Mouse (Mus musculus) kidney, embryonic 14.5 days (tissue): ENCODE measurements around the gene Axl. TPM values are rescaled to one million over a fixed set of nuclear protein-coding genes. Genes with fewer than 3 reads are reported as not detected.
"Not testable (repeated sequence)": the region's sequence is repeated elsewhere in the genome, so short reads cannot be mapped to it uniquely, and the experiment has no call there.

Source experiments
- ATAC-seq: fragments of 200-750 bp; cut with Nextera tagmentation; 2 replicates; pipeline ENCODE4 v1.8.0; 2017; ENCODE audit warnings: moderate number of reproducible peaks, mild to moderate bottlenecking, moderate TSS enrichment, moderate library complexity; ENCODE audit not compliant: low FRiP score, low TSS enrichment
- H3K27ac ChIP-seq: fragments of 300-500 bp; sonication (generic); 2 replicates; pipeline ENCODE4 v1.5.1; 2014; ENCODE audit warnings: low read depth, mild to moderate bottlenecking, low read length, moderate library complexity, mixed read lengths
- H3K27me3 ChIP-seq: fragments of 300-500 bp; sonication (generic); 2 replicates; pipeline ENCODE4 v1.6.1; 2014; ENCODE audit warnings: mild to moderate bottlenecking, low read length; ENCODE audit not compliant: control insufficient read depth, insufficient read depth
- H3K36me3 ChIP-seq: fragments of 300-500 bp; sonication (generic); 2 replicates; pipeline ENCODE4 v1.6.1; 2014; ENCODE audit warnings: low read length, mixed read lengths; ENCODE audit not compliant: control insufficient read depth, insufficient read depth
- H3K4me1 ChIP-seq: fragments of 300-500 bp; sonication (generic); 2 replicates; pipeline ENCODE4 v1.6.1; 2014; ENCODE audit warnings: low read length, mixed read lengths; ENCODE audit not compliant: control insufficient read depth, insufficient read depth
- H3K4me2 ChIP-seq: fragments of 300-500 bp; sonication (generic); replicated peaks from 2 replicates; pipeline ENCODE4 v1.6.1; 2014; ENCODE audit warnings: low read depth, mild to moderate bottlenecking, low read length
- H3K4me3 ChIP-seq: fragments of 300-500 bp; sonication (generic); 2 replicates; pipeline ENCODE4 v1.5.1; 2014; ENCODE audit warnings: mild to moderate bottlenecking, low read length
- H3K9ac ChIP-seq: fragments of 300-500 bp; sonication (generic); 2 replicates; pipeline ENCODE4 v1.6.1; 2014; ENCODE audit warnings: low read depth, mild to moderate bottlenecking, low read length, moderate library complexity
- H3K9me3 ChIP-seq: fragments of 300-500 bp; sonication (generic); 2 replicates; pipeline ENCODE4 v1.6.1; 2016; ENCODE audit warnings: low read length; ENCODE audit not compliant: control insufficient read depth
- WGBS: fragments of 180-500 bp; shearing (Covaris S2); extraction: QIAGEN DNeasy Blood & Tissue Kit; methylation state at CpG from one replicate; pipeline ENCODE4 v1.1.7; 2014; 5-methylcytosine and 5-hydroxymethylcytosine counted together
- polyA plus RNA-seq: library from polyadenylated mRNA; unstranded; fragments of >200 nt; fragmentation: Nextera tagmentation; extraction: Ambion mirVana; gene quantifications from 2 replicates; pipeline ENCODE4 v1.2.1, GENCODE M21; 2014

Axl gene
- polyA plus RNA-seq, 1 experiment from 2014 or later, result 75.5 TPM

DNA sequence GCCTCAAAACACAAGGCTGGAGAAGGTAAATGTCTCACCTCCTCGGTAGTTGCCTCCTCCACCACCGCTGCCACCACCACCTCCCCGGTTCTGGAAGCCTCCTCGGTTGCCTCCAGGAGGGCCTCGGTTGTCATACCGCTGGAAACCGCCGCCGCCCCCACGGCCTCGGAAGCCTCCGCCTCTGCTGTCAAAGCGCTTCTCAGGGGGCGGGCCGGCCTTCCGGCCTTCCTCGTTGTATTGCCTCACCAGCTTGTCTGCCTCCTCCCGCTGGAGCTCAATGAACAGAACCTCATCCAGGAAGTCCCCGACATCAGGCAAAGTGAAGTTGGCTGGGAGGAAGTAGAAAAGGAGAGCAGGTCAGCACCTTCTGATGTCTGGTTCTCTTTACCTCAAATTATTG, 62.6 kb downstream of the Axl start:
- no peaks in the 10 kb centered on the region for H3K27me3 ChIP-seq
- no peak overlapping the region for H3K9ac ChIP-seq
- no peaks in the 10 kb centered on the region for H3K4me1 ChIP-seq
- ATAC-seq, result no peak
- 80% methylated on average over 19 of the region's 19 CpGs for WGBS
- peaks cover 97% of the 10 kb centered on the region for H3K36me3 ChIP-seq
- no peak overlapping the region for H3K4me3 ChIP-seq
- no peaks in the 10 kb centered on the region for H3K9me3 ChIP-seq
- no peak overlapping the region for H3K4me2 ChIP-seq
- no peak overlapping the region for H3K27ac ChIP-seq

- not testable (repeated sequence) for H3K27me3 ChIP-seq, H3K9me3 ChIP-seq, H3K9ac ChIP-seq, H3K27ac ChIP-seq, ATAC-seq, H3K4me2 ChIP-seq, H3K4me3 ChIP-seq
- Histone ChIP-seq H3K4me1 (peaks cover 13% of the 10 kb centered on the region), H3K36me3 (peaks cover 66% of the 10 kb centered on the region)
Measured at GRCm38 (mm10) chr7:25721776-25722175, 66.7 kb downstream of the Axl start.

DNA sequence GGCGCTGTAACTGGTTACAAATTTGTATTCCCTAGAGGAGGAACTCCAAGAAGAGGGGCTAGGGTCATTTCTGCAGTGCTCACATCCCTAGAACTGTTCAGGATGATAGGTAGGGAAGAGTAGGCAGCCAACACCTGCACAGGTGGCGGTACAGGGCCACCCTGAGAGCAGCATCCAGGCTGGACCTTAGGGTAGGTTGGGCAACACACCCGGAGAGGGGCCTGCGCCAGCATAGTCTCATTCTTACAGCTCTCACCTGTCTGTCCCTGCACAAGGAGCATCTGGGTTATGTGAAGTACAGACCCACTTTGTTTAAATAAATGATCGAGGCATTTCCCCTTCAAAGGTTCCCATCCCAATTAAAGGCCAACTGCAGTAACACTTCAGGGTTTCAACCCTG, 67.7 kb downstream of the Axl start:
- H3K9me3 ChIP-seq, result no peaks in the 10 kb centered on the region
- no peak overlapping the region for H3K4me3 ChIP-seq
- WGBS, result 95% methylated on average over 5 of the region's 5 CpGs
- no peak for ATAC-seq
- no peak overlapping the region for H3K4me2 ChIP-seq
- H3K4me1 ChIP-seq, result peaks cover 13% of the 10 kb centered on the region
- H3K9ac ChIP-seq, result no peak overlapping the region
- H3K27me3 ChIP-seq, result no peaks in the 10 kb centered on the region
- H3K36me3 ChIP-seq, result peaks cover 64% of the 10 kb centered on the region
- no peak overlapping the region for H3K27ac ChIP-seq

- Histone ChIP-seq H3K4me2 (no peak overlapping the region), H3K27ac (no peak overlapping the region; the same call in 1 of the 2 replicates), H3K36me3 (peaks cover 64% of the 10 kb centered on the region), H3K27me3 (no peaks in the 10 kb centered on the region), H3K4me3 (no peak overlapping the region), H3K9ac (no peak overlapping the region), H3K4me1 (peaks cover 13% of the 10 kb centered on the region), H3K9me3 (no peaks in the 10 kb centered on the region)
- 66% methylated on average over 10 of the region's 10 CpGs for WGBS
- peak; percentile 36; the same call in 1 of the 2 replicates for ATAC-seq
Measured at GRCm38 (mm10) chr7:25719761-25720610, 68.5 kb downstream of the Axl start.

GRCm38 (mm10) chr7:25718788-25719417, 69.6 kb downstream of the Axl start, which contains the start of gene Ccdc97:
Gene Ccdc97 (minus strand): TSS chr7:25719088.
- H3K36me3 ChIP-seq, result peaks cover 64% of the 10 kb centered on the region
- peak within 1 kb of the TSS; percentile 84 for H3K27ac ChIP-seq
- H3K9me3 ChIP-seq, result no peaks in the 10 kb centered on the region
- H3K9ac ChIP-seq, result peak within 1 kb of the TSS; percentile 71
- peak within 1 kb of the TSS; percentile 70 for H3K4me3 ChIP-seq
- peaks cover 13% of the 10 kb centered on the region for H3K4me1 ChIP-seq
- WGBS, result 5% methylated on average over 32 of the region's 32 CpGs
- H3K27me3 ChIP-seq, result no peaks in the 10 kb centered on the region
- peak; percentile 84 for ATAC-seq
- H3K4me2 ChIP-seq, result peak within 1 kb of the TSS; percentile 82

DNA sequence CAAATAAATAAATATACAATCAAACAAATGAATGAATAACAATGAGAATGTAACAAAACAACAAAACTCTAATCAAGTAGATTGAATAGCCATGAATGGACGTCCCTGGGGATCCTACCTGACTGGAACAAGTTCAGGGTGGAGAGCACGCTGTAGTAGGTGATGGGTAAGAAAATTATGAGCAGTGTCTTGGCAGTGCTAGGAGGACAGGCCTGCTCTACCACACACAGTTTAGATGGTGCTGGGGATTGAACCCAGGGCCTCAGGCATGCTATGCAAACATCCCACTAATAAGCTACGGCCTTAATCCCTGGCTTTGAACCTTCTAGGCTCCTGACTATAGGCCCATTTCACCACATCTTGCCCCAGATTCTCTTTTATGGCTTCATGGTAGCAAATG, 71.0 kb downstream of the Axl start:
- Histone ChIP-seq H3K27me3 (no peaks in the 10 kb centered on the region), H3K4me2 (peak overlapping the region; percentile 82), H3K27ac (no peak overlapping the region), H3K36me3 (peaks cover 64% of the 10 kb centered on the region), H3K4me3 (peak overlapping the region; percentile 70; the same call in 1 of the 2 replicates), H3K4me1 (peaks cover 13% of the 10 kb centered on the region), H3K9ac (peak overlapping the region; percentile 44; the same call in 1 of the 2 replicates), H3K9me3 (no peaks in the 10 kb centered on the region)
- WGBS, result 94% methylated on average over 3 of the region's 3 CpGs
- ATAC-seq, result no peak

GRCm38 (mm10) chr7:25715731-25716271, 72.7 kb downstream of the Axl start:
- no peak overlapping the region for H3K4me3 ChIP-seq
- no peaks in the 10 kb centered on the region for H3K27me3 ChIP-seq
- no peak overlapping the region for H3K9ac ChIP-seq
- no peak overlapping the region for H3K4me2 ChIP-seq
- H3K4me1 ChIP-seq, result peaks cover 19% of the 10 kb centered on the region
- 96% methylated on average over 22 of the region's 22 CpGs for WGBS
- H3K27ac ChIP-seq, result no peak overlapping the region
- no peaks in the 10 kb centered on the region for H3K9me3 ChIP-seq
- ATAC-seq, result no peak
- H3K36me3 ChIP-seq, result peaks cover 51% of the 10 kb centered on the region

DNA sequence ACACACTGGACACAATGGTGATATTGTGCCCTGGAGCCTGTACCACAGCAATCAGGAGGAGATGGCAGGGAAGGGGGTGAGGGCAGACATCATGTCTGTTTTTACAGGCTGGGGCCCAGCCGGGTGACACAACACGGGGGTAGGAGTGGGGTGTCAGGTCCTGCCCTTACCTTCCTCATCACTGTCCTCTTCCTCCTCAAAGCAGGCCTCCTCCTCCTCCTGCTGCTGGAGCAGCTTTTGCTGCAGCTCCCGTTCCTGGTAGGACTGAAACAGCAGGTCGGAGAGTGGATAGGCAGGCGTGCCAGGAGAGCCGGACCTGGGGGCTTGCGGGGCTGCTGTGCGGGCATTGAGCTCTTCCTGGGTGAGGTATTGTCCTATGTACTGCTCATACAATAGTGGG, 73.9 kb downstream of the Axl start:
- Histone ChIP-seq H3K36me3 (peaks cover 43% of the 10 kb centered on the region), H3K4me1 (peaks cover 25% of the 10 kb centered on the region), H3K9me3 (no peaks in the 10 kb centered on the region), H3K4me2 (no peak overlapping the region), H3K9ac (no peak overlapping the region), H3K27me3 (no peaks in the 10 kb centered on the region), H3K27ac (no peak overlapping the region), H3K4me3 (no peak overlapping the region)
- 93% methylated on average over 8 of the region's 8 CpGs for WGBS
- ATAC-seq, result no peak

GRCm38 (mm10) chr7:25712801-25713200, 75.7 kb downstream of the Axl start:
- Histone ChIP-seq H3K9me3 (no peaks in the 10 kb centered on the region), H3K27me3 (no peaks in the 10 kb centered on the region), H3K27ac (no peak overlapping the region), H3K4me3 (no peak overlapping the region), H3K36me3 (peaks cover 43% of the 10 kb centered on the region), H3K4me1 (peaks cover 19% of the 10 kb centered on the region), H3K9ac (no peak overlapping the region), H3K4me2 (no peak overlapping the region)
- WGBS, result 93% methylated on average over 9 of the region's 9 CpGs
- no peak for ATAC-seq
